Mouse (Mus musculus): ENCODE results near the gene Ybey.

The Ybey gene

DNA sequence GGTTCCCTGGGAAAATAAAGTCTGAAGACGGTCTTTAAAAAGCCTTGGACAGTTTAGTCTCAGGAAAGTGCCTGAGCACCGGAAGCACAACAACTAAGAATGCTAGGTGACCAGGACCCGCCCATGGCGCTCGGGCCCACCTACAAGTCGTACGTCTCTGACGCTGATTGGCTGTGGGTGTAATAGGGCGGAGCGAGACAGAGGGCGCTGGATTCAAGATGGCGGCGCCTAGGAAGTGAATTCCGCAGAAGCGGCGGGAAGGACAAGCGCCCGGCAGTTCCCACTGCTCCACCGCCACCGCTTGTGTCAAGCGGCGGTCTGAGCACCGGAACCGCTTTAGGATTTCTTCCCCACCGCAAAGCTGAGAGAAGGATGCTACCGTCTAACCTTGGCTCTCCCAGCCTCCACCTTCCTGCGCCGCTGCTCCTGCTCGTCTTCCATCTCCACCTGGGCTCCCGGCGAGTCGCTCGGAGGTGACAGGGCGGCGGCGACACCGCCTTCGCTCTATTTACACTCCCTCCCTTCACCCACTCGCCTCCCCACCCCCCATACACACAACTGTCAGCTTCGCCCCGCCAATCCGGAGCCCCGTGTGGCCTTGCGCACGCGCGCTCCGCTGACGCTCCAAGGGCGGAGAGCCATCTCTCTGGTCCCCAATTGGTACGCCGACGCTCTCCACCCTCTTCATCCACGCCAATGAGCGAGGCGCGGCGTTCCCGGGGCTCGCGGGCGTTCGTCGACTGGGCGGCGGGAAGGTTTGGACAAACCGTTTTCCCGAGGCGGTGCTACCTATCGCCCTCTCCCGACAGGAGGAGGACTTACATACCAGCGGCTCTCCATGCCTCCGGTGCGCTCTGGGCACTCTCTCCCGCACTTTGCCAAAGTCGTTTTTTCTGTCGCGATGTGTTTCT, 26.5 kb downstream of the Ybey start, which contains the start of gene Pcnt:
Gene Pcnt (minus strand): TSS at position 609 of the 911 bp plus-strand sequence.
- DNase-seq (ENCODE audit: low spot score in 2 of 2) = peak; percentile 95

DNA sequence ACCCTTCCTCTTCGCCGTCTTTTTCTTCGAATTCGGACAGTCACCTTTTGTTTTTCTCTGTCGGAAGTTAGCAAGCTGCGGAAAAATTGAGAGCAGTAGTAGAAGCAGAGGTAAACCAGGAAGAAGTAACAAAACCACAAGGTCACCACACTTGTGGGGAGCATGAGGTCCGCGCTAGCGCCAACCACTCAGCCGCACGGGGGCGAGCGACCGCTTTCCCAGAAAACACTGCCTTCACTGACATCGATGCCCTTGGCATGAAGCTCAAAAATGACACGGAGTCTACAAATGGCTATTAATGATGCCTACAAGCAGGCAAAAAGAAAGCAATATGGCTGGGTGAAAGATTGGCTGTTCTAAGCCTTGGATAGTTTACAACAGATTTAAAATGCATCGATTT, 28.6 kb downstream of the Ybey start, which contains the start of gene AC141477.1:
Gene AC141477.1 (minus strand): TSS at position 164 of the 400 bp plus-strand sequence.
- DNase-seq (ENCODE audit: low spot score in 2 of 2) = no peak

DNA sequence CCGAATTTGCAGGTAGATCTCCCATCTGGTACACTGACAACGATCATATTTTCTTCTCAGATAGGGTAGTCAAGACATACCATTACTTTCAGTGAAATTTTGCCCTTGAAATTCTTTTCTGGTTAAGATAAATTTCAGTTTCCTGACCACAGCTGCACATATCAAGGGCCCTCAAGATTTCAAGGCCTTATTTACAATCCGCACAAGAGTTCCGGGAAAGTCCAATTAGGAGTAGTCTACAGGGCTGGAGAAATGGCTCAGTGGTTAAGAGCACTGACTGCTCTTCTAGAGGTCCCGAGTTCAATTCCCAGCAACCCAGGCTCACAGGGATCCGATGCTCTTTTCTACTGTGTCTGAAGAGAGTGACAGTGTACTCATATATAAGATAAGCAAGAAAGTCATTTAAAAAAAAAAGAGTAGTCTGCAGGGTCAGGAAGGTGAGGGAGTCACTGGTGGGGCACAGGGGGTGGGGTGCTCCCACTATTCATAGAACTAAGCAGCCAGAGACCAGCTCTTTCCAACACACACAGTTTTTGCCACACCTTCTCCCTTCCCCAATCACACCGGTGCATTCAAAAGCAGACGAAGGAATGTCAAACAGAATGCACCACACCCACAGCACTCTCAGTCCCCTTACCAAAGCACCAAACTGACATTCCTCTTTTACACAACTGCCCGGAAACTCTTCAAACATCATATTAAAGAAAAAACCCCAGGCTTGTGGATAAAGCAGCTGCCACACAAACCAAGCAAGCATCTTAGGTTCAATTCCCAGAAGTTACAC, 29.6 kb downstream of the Ybey start:
- DNase-seq (ENCODE audit: low spot score in 2 of 2) = no peak

DNA sequence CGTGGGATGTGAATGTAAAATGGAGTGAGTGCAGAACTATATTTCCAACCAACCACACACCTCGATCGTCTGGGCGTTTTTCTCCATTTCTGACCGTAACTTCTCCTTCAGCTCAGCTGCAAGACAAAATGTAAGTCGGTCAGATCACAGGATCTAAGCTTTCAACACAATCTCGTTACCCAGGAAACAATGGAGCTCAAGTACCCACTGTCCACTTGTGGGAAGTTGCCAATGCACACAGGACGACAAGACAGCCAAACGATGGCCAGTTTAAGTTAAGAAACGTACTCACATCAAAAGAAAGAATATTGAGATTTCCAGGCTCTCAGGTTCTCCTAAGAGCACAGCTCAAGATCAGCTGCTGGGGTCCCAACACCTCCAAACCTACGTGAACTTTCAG, 35.0 kb downstream of the Ybey start:
- no peak for DNase-seq (ENCODE audit: low spot score in 2 of 2)

DNA sequence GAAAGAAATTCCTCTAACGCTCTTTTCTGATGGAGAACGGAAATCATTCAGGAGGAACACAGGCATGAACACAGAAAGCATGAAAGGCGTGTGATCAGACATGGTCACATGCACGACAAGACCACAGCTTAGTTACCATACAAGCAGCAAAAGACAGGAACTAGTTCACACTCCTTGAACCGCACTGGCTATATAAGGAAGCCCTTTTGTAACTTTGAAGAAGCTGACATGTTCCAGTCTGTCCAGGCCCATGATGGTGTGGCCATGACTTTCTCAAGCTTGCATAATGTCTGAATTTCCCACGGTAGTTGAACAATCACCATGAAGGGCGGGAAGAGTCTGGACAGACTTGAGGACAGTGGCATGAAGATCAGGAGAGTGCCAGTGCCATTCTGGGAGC, 43.2 kb downstream of the Ybey start:
- no peak for DNase-seq (ENCODE audit: low spot score in 2 of 2)

DNA sequence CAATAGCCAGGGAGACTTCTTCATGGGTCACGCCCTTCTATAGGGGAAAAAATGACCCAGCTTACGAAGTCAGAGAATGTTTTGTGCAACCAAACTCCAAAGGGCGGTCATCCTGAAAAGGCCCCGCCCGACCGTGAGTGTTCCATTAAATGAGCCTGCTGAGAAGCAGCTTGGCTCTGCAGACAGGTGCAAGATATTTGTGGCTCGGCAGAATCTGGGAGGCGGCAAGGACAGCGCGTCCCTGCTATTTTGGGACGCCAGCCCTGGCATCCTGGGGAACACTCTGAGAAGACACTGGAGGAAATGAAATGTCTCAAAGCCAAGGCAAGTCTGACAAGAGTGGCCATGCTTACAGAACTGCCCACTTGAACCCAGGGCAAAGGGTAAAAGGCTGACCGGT, 52.1 kb downstream of the Ybey start:
- DNase-seq (ENCODE audit: low spot score in 2 of 2) = peak in 1 of 2 experiments; percentile 21

Measured in frontal cortex, postnatal 14 days (tissue).